Mouse (Mus musculus) B cell, adult (primary cell): ENCODE results near the gene Clec4a2. TPM values are rescaled to one million over a fixed set of nuclear protein-coding genes. Genes with fewer than 3 reads are reported as not detected.

ENCODE experiments used
- total RNA-seq: library from RNA; stranded (reverse); gene quantifications from 4 replicates; pipeline ENCODE4 v1.2.4, GENCODE M21; 2023; ENCODE audit not compliant: inconsistent age

The Clec4a2 gene
- total RNA-seq: 1.3 to 1.8 TPM (median 1.6 TPM) in 4 replicates

GRCm38 (mm10) chr6:123106128-123106527 is at the start of gene Clec4a2:
Clec4a2 (plus strand) TSS chr6:123106428.

DNA sequence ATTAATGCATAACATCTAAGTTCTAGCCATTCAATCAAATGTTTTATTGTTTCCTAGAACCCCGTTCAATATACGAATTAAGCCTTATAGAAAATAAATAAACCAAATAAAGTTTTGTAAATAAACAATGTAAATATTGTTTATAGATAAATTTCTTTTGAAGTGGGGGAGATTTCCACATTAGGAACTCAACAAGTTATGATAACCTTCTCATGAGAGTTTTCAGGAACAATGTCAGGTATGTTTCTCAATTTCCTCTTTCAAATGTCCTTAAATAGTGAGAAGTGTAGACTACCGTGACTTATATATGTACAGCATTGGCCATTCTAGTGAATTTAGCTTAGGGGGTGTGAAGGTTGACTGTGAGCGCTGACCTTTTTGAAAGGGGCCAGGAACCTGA is 66.4 kb downstream of the Clec4a2 start, which contains the start of gene Clec4b2:
TSS of gene Clec4b2 (plus strand) at position 301 of the 400 bp plus-strand sequence.

Other genes starting within 250 kb of the Clec4a2 start
- gene Necap1, start 232.0 kb upstream of the Clec4a2 start, total RNA-seq: 89.8 to 104 TPM (median 99.7 TPM) in 4 replicates
- gene Clec4a1, start 184.6 kb upstream of the Clec4a2 start, total RNA-seq: 0.42 to 1.4 TPM (median 0.89 TPM) in 4 replicates
- 3.7 to 7.1 TPM (median 4.7 TPM) in 4 replicates for gene Clec4a3, start 153.9 kb upstream of the Clec4a2 start, total RNA-seq
- 0.71 TPM in 1 of 4 replicates, not detected in the others for gene Clec4a4, start 116.1 kb upstream of the Clec4a2 start, total RNA-seq
- not detected in 4 replicates for gene Clec4b1, start 56.5 kb upstream of the Clec4a2 start, total RNA-seq
- not detected in 4 replicates for gene Clec4b2, start 66.5 kb downstream of the Clec4a2 start, total RNA-seq
- gene Clec4n, start 123.4 kb downstream of the Clec4a2 start, total RNA-seq: 0.45 to 2.1 TPM (median 1.4 TPM) in 4 replicates
- gene Clec4d, start 155.7 kb downstream of the Clec4a2 start, total RNA-seq: not detected in 4 replicates
- not detected in 4 replicates for gene Clec4e, start 183.4 kb downstream of the Clec4a2 start, total RNA-seq
- gene Vmn2r19, start 201.9 kb downstream of the Clec4a2 start, total RNA-seq: not detected in 4 replicates